Mouse (Mus musculus) myocyte (in vitro differentiated cells): ENCODE results near the gene Cpt1c. TPM values are rescaled to one million over a fixed set of nuclear protein-coding genes. Genes with fewer than 3 reads are reported as not detected.

Experiments
- H3K27me3 ChIP-seq: one replicate; pipeline ENCODE4 v1.6.1; 2011; ENCODE audit not compliant: control insufficient read depth, insufficient read depth, insufficient read length
- H3K36me3 ChIP-seq: one replicate; pipeline ENCODE4 v1.6.1; 2011; ENCODE audit not compliant: control insufficient read depth, insufficient read depth
- H3K4me2 ChIP-seq: one replicate; pipeline ENCODE4 v1.6.1; 2011; ENCODE audit warnings: low read depth, control low read depth
- H3K4me3 ChIP-seq: one replicate; pipeline ENCODE4 v1.5.1; 2011; ENCODE audit warnings: mild to moderate bottlenecking, control low read depth, moderate library complexity
- H3K79me2 ChIP-seq: one replicate; pipeline ENCODE4 v1.6.1; 2011; ENCODE audit not compliant: control insufficient read depth, insufficient read depth
- H3ac ChIP-seq: one replicate; pipeline ENCODE4 v1.6.1; 2011; ENCODE audit not compliant: control insufficient read depth, insufficient read length
- CEBPB ChIP-seq: IDR thresholded peaks from 2 replicates; pipeline ENCODE4 v1.6.1; 2011; ENCODE audit warnings: mild to moderate bottlenecking, moderate library complexity; ENCODE audit not compliant: poor library complexity, insufficient read depth, severe bottlenecking
- E2F4 ChIP-seq: IDR thresholded peaks from one replicate; pipeline ENCODE4 v1.6.1; 2011; ENCODE audit warnings: mild to moderate bottlenecking, control low read depth, moderate library complexity; ENCODE audit not compliant: insufficient read depth
- MAX ChIP-seq: IDR thresholded peaks from one replicate; pipeline ENCODE4 v1.6.1; 2011; ENCODE audit warnings: low read depth, mild to moderate bottlenecking, control low read depth
- MYOD1 ChIP-seq, 3 experiments: IDR thresholded peaks; one replicate each; pipeline ENCODE4 v1.6.1; 2011; ENCODE audit warnings: control low read depth in 2 of 3, low read depth in 2 of 3, mild to moderate bottlenecking in 2 of 3, moderate library complexity in 1 of 3; ENCODE audit not compliant: insufficient read length in 2 of 3, control insufficient read depth in 1 of 3
- MYOG ChIP-seq, 3 experiments: IDR thresholded peaks; one replicate each; pipeline ENCODE4 v1.6.1; 2011; ENCODE audit warnings: control low read depth in 2 of 3, low read depth in 2 of 3, mild to moderate bottlenecking in 2 of 3; ENCODE audit not compliant: insufficient read length in 2 of 3, control insufficient read depth in 1 of 3, insufficient read depth in 1 of 3
- POLR2A ChIP-seq: IDR thresholded peaks from one replicate; pipeline ENCODE4 v1.6.1; 2011; ENCODE audit warnings: low read depth, mild to moderate bottlenecking, control low read depth, moderate library complexity; ENCODE audit not compliant: insufficient read length
- POLR2AphosphoS2 ChIP-seq: IDR thresholded peaks from one replicate; pipeline ENCODE4 v1.6.1; 2011; ENCODE audit warnings: low read depth, control low read depth; ENCODE audit not compliant: insufficient read length
- REST ChIP-seq: IDR thresholded peaks from one replicate; pipeline ENCODE4 v1.6.1; 2011; ENCODE audit warnings: mild to moderate bottlenecking, control low read depth, moderate library complexity; ENCODE audit not compliant: insufficient read depth, insufficient read length
- SRF ChIP-seq: IDR thresholded peaks from one replicate; pipeline ENCODE4 v1.6.1; 2011; ENCODE audit warnings: low read depth; ENCODE audit not compliant: control insufficient read depth, insufficient read length
- TCF12 ChIP-seq: IDR thresholded peaks from one replicate; pipeline ENCODE4 v1.6.1; 2011; ENCODE audit warnings: mild to moderate bottlenecking, control low read depth; ENCODE audit not compliant: poor library complexity, insufficient read depth, severe bottlenecking
- TCF3 ChIP-seq: IDR thresholded peaks from one replicate; pipeline ENCODE4 v1.6.1; 2011; ENCODE audit warnings: low read depth, control low read depth; ENCODE audit not compliant: insufficient read length
- USF1 ChIP-seq: IDR thresholded peaks from one replicate; pipeline ENCODE4 v1.6.1; 2011; ENCODE audit warnings: low read depth, mild to moderate bottlenecking, control low read depth, moderate library complexity
- polyA plus RNA-seq: library from polyadenylated mRNA; unstranded; fragments of >200 nt; fragmentation: generic; extraction: Trizol; gene quantifications from one replicate; pipeline ENCODE4 v1.2.1, GENCODE M21; 2012; ENCODE audit warnings: missing spikeins

The Cpt1c gene
- polyA plus RNA-seq, 1 experiment: 2.7 TPM

GRCm38 (mm10) chr7:44983944-44984832 is 9.5 kb upstream of the Cpt1c start:
- Histone ChIP-seq H3K79me2 (peaks cover 51% of the 10 kb centered on the region), H3ac (no peak overlapping the region), H3K36me3 (peaks cover 20% of the 10 kb centered on the region), H3K4me3 (peak overlapping the region; percentile 55), H3K4me2 (peak overlapping the region; percentile 68), H3K27me3 (no peaks in the 10 kb centered on the region)
- TF ChIP-seq POLR2AphosphoS2 (no peak), E2F4 (no peak), TCF3 (peak; percentile 35), SRF (peak; percentile 22), USF1 (peak; percentile 18), POLR2A (peak; percentile 38), CEBPB (no peak), MYOG (IDR thresholded peaks at IDR 0.05; ENCODE audit: control insufficient read depth in 1 of 3, insufficient read depth in 1 of 3, insufficient read length in 2 of 3, low read depth in 2 of 3) (peak; percentile 52 to 89 (median 60)), MAX (no peak), MYOD1 (IDR thresholded peaks at IDR 0.05; ENCODE audit: control insufficient read depth in 1 of 3, insufficient read length in 2 of 3, low read depth in 2 of 3) (peak; percentile 96 to 100 (median 98)), REST (no peak), TCF12 (peak; percentile 65)

DNA sequence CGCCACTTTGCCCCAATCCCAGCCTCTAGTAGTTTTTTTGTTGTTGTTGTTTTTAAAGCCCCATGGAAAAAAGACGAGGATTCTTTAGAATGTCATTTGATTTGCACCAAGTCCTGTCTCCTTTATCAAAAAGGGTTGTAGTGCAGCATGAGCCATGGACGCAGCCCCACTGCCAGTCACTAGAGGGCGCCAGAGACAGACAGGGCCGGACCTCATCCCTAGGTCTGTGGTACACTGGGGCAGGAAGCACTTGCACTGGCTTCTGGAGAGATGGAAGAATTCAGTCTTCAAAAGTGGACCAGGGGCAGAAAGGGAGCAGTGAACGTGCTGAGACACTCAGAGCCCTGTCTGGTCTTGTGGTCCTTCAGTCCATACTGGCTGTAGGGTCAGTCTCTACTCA is 8.4 kb upstream of the Cpt1c start:
- Histone ChIP-seq H3K27me3 (no peaks in the 10 kb centered on the region), H3K4me2 (peak overlapping the region; percentile 68), H3ac (no peak overlapping the region), H3K4me3 (no peak overlapping the region), H3K79me2 (peaks cover 45% of the 10 kb centered on the region), H3K36me3 (peaks cover 29% of the 10 kb centered on the region)
- no peak for TF ChIP-seq SRF
- peak; percentile 10 for TF ChIP-seq POLR2A
- no peak for TF ChIP-seq MAX
- TF ChIP-seq REST: no peak

GRCm38 (mm10) chr7:44981539-44981938 is 6.9 kb upstream of the Cpt1c start:
- Histone ChIP-seq H3K36me3 (peaks cover 35% of the 10 kb centered on the region), H3K4me3 (no peak overlapping the region), H3K4me2 (no peak overlapping the region), H3K79me2 (peaks cover 33% of the 10 kb centered on the region), H3ac (no peak overlapping the region), H3K27me3 (no peaks in the 10 kb centered on the region)
- TF ChIP-seq POLR2AphosphoS2: peak; percentile 21
- no peak for TF ChIP-seq POLR2A
- TF ChIP-seq REST: no peak

DNA sequence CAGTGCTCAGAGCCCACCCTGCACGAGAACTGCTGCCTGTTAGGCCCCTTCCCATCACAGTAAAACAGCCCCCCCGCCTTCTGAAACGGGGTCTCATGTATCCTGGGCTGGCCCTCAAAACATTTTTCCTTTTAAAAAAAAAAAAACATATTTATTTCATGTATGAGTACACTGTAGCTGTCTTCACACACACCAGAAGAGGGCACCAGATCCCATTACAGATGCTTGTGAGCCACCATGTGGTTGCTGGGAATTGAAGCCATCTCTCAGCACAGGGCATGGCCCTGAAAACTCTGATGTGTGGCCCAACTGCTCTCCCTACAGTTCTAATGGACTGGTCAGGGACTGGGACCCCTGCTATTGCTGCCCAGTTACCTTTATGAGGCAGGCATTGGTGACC is 3.6 kb upstream of the Cpt1c start:
- Histone ChIP-seq H3K79me2 (peaks cover 12% of the 10 kb centered on the region), H3ac (no peak overlapping the region), H3K4me2 (no peak overlapping the region), H3K27me3 (no peaks in the 10 kb centered on the region), H3K4me3 (no peak overlapping the region), H3K36me3 (peaks cover 35% of the 10 kb centered on the region)
- TF ChIP-seq MAX (no peak), REST (no peak), MYOG (IDR thresholded peaks at IDR 0.05; ENCODE audit: control insufficient read depth in 1 of 3, insufficient read depth in 1 of 3, insufficient read length in 2 of 3, low read depth in 2 of 3) (no peak), E2F4 (no peak), POLR2AphosphoS2 (no peak), USF1 (no peak), MYOD1 (IDR thresholded peaks at IDR 0.05; ENCODE audit: control insufficient read depth in 1 of 3, insufficient read length in 2 of 3, low read depth in 2 of 3) (no peak), TCF12 (no peak), POLR2A (no peak), TCF3 (no peak), CEBPB (no peak), SRF (no peak)

- no peaks in the 10 kb centered on the region for H3K27me3 ChIP-seq
- peaks cover 20% of the 10 kb centered on the region for H3K36me3 ChIP-seq
- no peak for TF ChIP-seq POLR2A
- no peak for TF ChIP-seq MAX
- TF ChIP-seq TCF3: no peak
- no peak for TF ChIP-seq MYOG (IDR thresholded peaks at IDR 0.05; ENCODE audit: control insufficient read depth in 1 of 3, insufficient read depth in 1 of 3, insufficient read length in 2 of 3, low read depth in 2 of 3)
- no peak for TF ChIP-seq E2F4
- TF ChIP-seq TCF12: no peak
- TF ChIP-seq REST: no peak
- TF ChIP-seq USF1: no peak
- no peak for TF ChIP-seq CEBPB
- no peak for TF ChIP-seq POLR2AphosphoS2
- TF ChIP-seq SRF: no peak
- H3K79me2 ChIP-seq: no peaks in the 10 kb centered on the region
- no peak overlapping the region for H3K4me2 ChIP-seq
- peak overlapping the region; percentile 14 for H3K4me3 ChIP-seq
- no peak overlapping the region for H3ac ChIP-seq
These were observed 417 bp upstream of the Cpt1c start for GRCm38 (mm10) chr7:44975117-44975419.
